Mouse (Mus musculus): ENCODE results near the gene Olfr311.
"Not testable (repeated sequence)": the region's sequence is repeated elsewhere in the genome, so short reads cannot be mapped to it uniquely, and the experiment has no call there.

Gene Olfr311

GRCm38 (mm10) chr11:58838951-58839350 lies at the start of gene Olfr311:
Gene Olfr311, plus strand, starts transcription at chr11:58839251.
- not testable (repeated sequence) for DNase-seq

- no peak for DNase-seq
Measured at GRCm38 (mm10) chr11:58789532-58789931, 49.5 kb upstream of the Olfr311 start.

GRCm38 (mm10) chr11:58790053-58790452 lies 49.0 kb upstream of the Olfr311 start:
- no peak for DNase-seq

- DNase-seq = no peak
Measured at GRCm38 (mm10) chr11:58790646-58791045, 48.4 kb upstream of the Olfr311 start.

GRCm38 (mm10) chr11:58795856-58796255 lies 43.2 kb upstream of the Olfr311 start:
- DNase-seq = no peak

GRCm38 (mm10) chr11:58796850-58797249 lies 42.2 kb upstream of the Olfr311 start:
- DNase-seq = no peak

- no peak for DNase-seq
Measured at GRCm38 (mm10) chr11:58799747-58800146, 39.3 kb upstream of the Olfr311 start.

GRCm38 (mm10) chr11:58801558-58802228 lies 37.4 kb upstream of the Olfr311 start, which contains the start of gene Fam183b:
Gene Fam183b, minus strand, starts transcription at chr11:58801960.
- DNase-seq = peak; percentile 1

GRCm38 (mm10) chr11:58803871-58804270 lies 35.2 kb upstream of the Olfr311 start:
- DNase-seq = no peak

GRCm38 (mm10) chr11:58804393-58804792 lies 34.7 kb upstream of the Olfr311 start:
- no peak for DNase-seq

GRCm38 (mm10) chr11:58812001-58812400 lies 27.1 kb upstream of the Olfr311 start:
- DNase-seq = no peak

- DNase-seq = not testable (repeated sequence)
Measured at GRCm38 (mm10) chr11:58814700-58815099, 24.4 kb upstream of the Olfr311 start, which contains the start of gene Olfr313. Gene Olfr313, plus strand, starts transcription at chr11:58815000.

- DNase-seq = no peak
Measured at GRCm38 (mm10) chr11:58815676-58816075, 23.4 kb upstream of the Olfr311 start.

GRCm38 (mm10) chr11:58828937-58829336 lies 10.1 kb upstream of the Olfr311 start, which contains the start of gene Olfr312:
Gene Olfr312, plus strand, starts transcription at chr11:58829237.
- DNase-seq = not testable (repeated sequence)

GRCm38 (mm10) chr11:58829764-58830163 lies 9.3 kb upstream of the Olfr311 start:
- DNase-seq = no peak

GRCm38 (mm10) chr11:58832541-58832940 lies 6.5 kb upstream of the Olfr311 start:
- not testable (repeated sequence) for DNase-seq

GRCm38 (mm10) chr11:58846919-58847461 lies 7.9 kb downstream of the Olfr311 start, which contains the start of gene Gm12258:
Gene Gm12258, plus strand, starts transcription at chr11:58847158.
- DNase-seq = peak; percentile 95

- DNase-seq = no peak
Measured at GRCm38 (mm10) chr11:58847636-58848035, 8.6 kb downstream of the Olfr311 start.

GRCm38 (mm10) chr11:58849731-58850130 lies 10.7 kb downstream of the Olfr311 start:
- DNase-seq = no peak

GRCm38 (mm10) chr11:58860744-58861143 lies 21.7 kb downstream of the Olfr311 start:
- no peak for DNase-seq

- DNase-seq = peak; percentile 75
Measured at GRCm38 (mm10) chr11:58867039-58867953, 28.2 kb downstream of the Olfr311 start, which contains the start of gene 2810021J22Rik. Gene 2810021J22Rik, plus strand, starts transcription at chr11:58867216.

GRCm38 (mm10) chr11:58867954-58868330 lies 28.9 kb downstream of the Olfr311 start:
- no peak for DNase-seq

GRCm38 (mm10) chr11:58870961-58871360 lies 31.9 kb downstream of the Olfr311 start:
- no peak for DNase-seq

Data from cerebellum, adult 8-10 months (tissue).